Mouse (Mus musculus) hindbrain, embryonic 14.5 days (tissue): ENCODE data around the gene Jag1. TPM values are rescaled to one million over a fixed set of nuclear protein-coding genes. Genes with fewer than 3 reads are reported as not detected.

Experiments
- ATAC-seq: fragments of 200-750 bp; cut with Nextera tagmentation; 2 replicates; pipeline ENCODE4 v1.8.0; 2017; ENCODE audit warnings: moderate number of reproducible peaks, mild to moderate bottlenecking, moderate TSS enrichment, moderate library complexity; ENCODE audit not compliant: low FRiP score
- DNase-seq: peaks from one replicate; pipeline ENCODE4 v3.0.0-alpha.2; 2015; ENCODE audit warnings: low spot score
- H3K27ac ChIP-seq: fragments of 300-500 bp; sonication (generic); 2 replicates; pipeline ENCODE4 v1.5.1; 2014; ENCODE audit warnings: mild to moderate bottlenecking, moderate library complexity
- H3K27me3 ChIP-seq: fragments of 300-500 bp; sonication (generic); 2 replicates; pipeline ENCODE4 v1.6.1; 2014; ENCODE audit warnings: mild to moderate bottlenecking, low read length, mixed read lengths; ENCODE audit not compliant: control insufficient read depth, insufficient read depth
- H3K36me3 ChIP-seq: fragments of 300-500 bp; sonication (generic); replicated peaks from 2 replicates; pipeline ENCODE4 v1.6.1; 2014; ENCODE audit not compliant: control insufficient read depth, insufficient read depth
- H3K4me1 ChIP-seq: fragments of 300-500 bp; sonication (generic); replicated peaks from 2 replicates; pipeline ENCODE4 v1.6.1; 2014; ENCODE audit warnings: antibody characterized with exemption, low read length, mixed read lengths; ENCODE audit not compliant: control insufficient read depth, insufficient read depth
- H3K4me2 ChIP-seq: fragments of 300-500 bp; sonication (generic); replicated peaks from 2 replicates; pipeline ENCODE4 v1.6.1; 2014; ENCODE audit warnings: mild to moderate bottlenecking, moderate library complexity
- H3K4me3 ChIP-seq: fragments of 300-500 bp; sonication (generic); replicated peaks from 2 replicates; pipeline ENCODE4 v1.5.1; 2014; ENCODE audit warnings: mild to moderate bottlenecking, low read length
- H3K9ac ChIP-seq: fragments of 300-500 bp; sonication (generic); 2 replicates; pipeline ENCODE4 v1.6.1; 2014
- H3K9me3 ChIP-seq: fragments of 300-500 bp; sonication (generic); 2 replicates; pipeline ENCODE4 v1.6.1; 2016; ENCODE audit warnings: low read length; ENCODE audit not compliant: control insufficient read depth
- WGBS: fragments of 180-500 bp; shearing (Covaris S2); extraction: QIAGEN DNeasy Blood & Tissue Kit; methylation state at CpG from one replicate; pipeline ENCODE4 v1.1.7; 2014; 5-methylcytosine and 5-hydroxymethylcytosine counted together
- polyA plus RNA-seq: library from polyadenylated mRNA; unstranded; fragments of >200 nt; fragmentation: Nextera tagmentation; extraction: Ambion mirVana; gene quantifications from 2 replicates; pipeline ENCODE4 v1.2.1, GENCODE M21; 2014

Gene Jag1
- polyA plus RNA-seq, 1 experiment from 2014 or later = 14.7 TPM

- Histone ChIP-seq H3K36me3 (no peaks in the 10 kb centered on the region), H3K4me2 (peak overlapping the region; percentile 95)
These were observed 862 bp upstream of the Jag1 start for GRCm38 (mm10) chr2:137117321-137117690.

GRCm38 (mm10) chr2:137116675-137117320 lies 354 bp upstream of the Jag1 start:
- Histone ChIP-seq H3K36me3 (no peaks in the 10 kb centered on the region), H3K9ac (peak overlapping the region; percentile 77), H3K4me1 (peaks cover 21% of the 10 kb centered on the region), H3K4me3 (peak overlapping the region; percentile 74), H3K27me3 (peaks cover 6% of the 10 kb centered on the region; the same call in 1 of the 2 replicates), H3K27ac (peak overlapping the region; percentile 79), H3K9me3 (no peaks in the 10 kb centered on the region), H3K4me2 (peak overlapping the region; percentile 95)
- ATAC-seq (peak; percentile 82), DNase-seq (peak; percentile 96)
- WGBS = under 1% methylated on average over 61 of the region's 61 CpGs

More at GRCm38 (mm10) chr2:137117321-137117690, 862 bp upstream of the Jag1 start:
- under 1% methylated on average over 33 of the region's 33 CpGs for WGBS
- Histone ChIP-seq H3K27me3 (peaks cover 6% of the 10 kb centered on the region; the same call in 1 of the 2 replicates), H3K4me3 (peak overlapping the region; percentile 74), H3K4me1 (peaks cover 16% of the 10 kb centered on the region), H3K9ac (peak overlapping the region; percentile 77), H3K9me3 (no peaks in the 10 kb centered on the region), H3K27ac (peak overlapping the region; percentile 79)
- ATAC-seq (peak; percentile 52), DNase-seq (peak; percentile 77)

- DNase-seq = no peak
- H3K4me3 ChIP-seq = peak overlapping the region; percentile 74
- H3K4me1 ChIP-seq = peaks cover 21% of the 10 kb centered on the region
These were observed 1.0 kb downstream of the Jag1 start for GRCm38 (mm10) chr2:137115241-137116024.

DNA sequence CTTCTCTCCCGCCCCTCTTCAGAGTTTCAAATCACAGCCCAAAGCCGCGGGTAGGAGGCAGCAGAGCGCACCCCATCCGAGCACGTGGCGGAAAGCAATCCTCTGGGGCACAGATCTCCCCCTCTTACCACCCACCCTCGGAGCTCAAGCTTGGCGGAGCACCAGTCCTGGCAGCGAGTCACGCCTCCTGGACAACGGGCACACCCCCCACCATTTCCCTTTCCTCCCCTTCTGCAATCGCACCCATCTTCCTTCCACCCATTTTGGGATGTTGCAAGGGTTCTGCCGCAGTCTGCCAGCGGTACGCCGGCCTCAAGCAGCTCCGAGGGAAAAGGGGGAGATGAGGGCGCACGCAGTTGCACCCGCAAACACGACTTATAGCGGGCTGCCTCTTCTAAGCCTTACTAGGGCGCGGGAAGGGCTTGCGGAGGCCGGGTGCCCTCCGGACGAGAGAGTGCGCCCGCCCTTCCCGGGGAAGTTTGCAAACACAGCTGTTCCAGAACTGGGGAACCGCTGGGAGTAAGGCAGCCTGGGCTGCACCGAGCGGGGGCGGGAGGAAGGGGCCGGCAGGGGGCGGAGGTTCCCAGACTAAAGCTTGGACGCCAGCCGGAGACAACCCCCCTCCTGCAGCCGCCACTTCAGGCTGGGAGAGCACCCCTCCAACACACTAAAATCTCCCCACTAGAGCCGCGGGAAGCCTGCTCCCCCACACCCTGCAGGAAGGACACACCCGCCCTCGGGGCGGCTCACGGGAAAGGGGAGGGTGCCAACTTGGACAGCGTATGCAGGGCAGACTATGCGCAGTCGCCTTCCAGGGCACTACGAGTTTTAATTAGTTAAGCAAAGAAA lies 2.0 kb downstream of the Jag1 start:
- no peaks in the 10 kb centered on the region for H3K9me3 ChIP-seq
- peak overlapping the region; percentile 95 for H3K4me2 ChIP-seq
- no peaks in the 10 kb centered on the region for H3K36me3 ChIP-seq
- peak overlapping the region; percentile 65 for H3K27ac ChIP-seq
- H3K9ac ChIP-seq = peak overlapping the region; percentile 77
- DNase-seq = peak; percentile 75
- peaks cover 6% of the 10 kb centered on the region; the same call in 1 of the 2 replicates for H3K27me3 ChIP-seq
- peaks cover 29% of the 10 kb centered on the region for H3K4me1 ChIP-seq
- H3K4me3 ChIP-seq = peak overlapping the region; percentile 74
- ATAC-seq = peak; percentile 55
- under 1% methylated on average over 51 of the region's 51 CpGs for WGBS

More at GRCm38 (mm10) chr2:137115241-137116024, 1.0 kb downstream of the Jag1 start:
- H3K36me3 ChIP-seq = no peaks in the 10 kb centered on the region
- H3K27ac ChIP-seq = peak overlapping the region; percentile 65
- WGBS = under 1% methylated on average over 40 of the region's 40 CpGs
- H3K4me2 ChIP-seq = peak overlapping the region; percentile 95
- peak overlapping the region; percentile 77 for H3K9ac ChIP-seq
- peaks cover 6% of the 10 kb centered on the region; the same call in 1 of the 2 replicates for H3K27me3 ChIP-seq
- ATAC-seq = no peak
- no peaks in the 10 kb centered on the region for H3K9me3 ChIP-seq

GRCm38 (mm10) chr2:137113288-137114061 lies 3.0 kb downstream of the Jag1 start:
- ATAC-seq (no peak), DNase-seq (no peak)
- H3K27me3 ChIP-seq = peaks cover 2% of the 10 kb centered on the region; the same call in 1 of the 2 replicates
- H3K36me3 ChIP-seq = no peaks in the 10 kb centered on the region
- peak overlapping the region; percentile 95 for H3K4me2 ChIP-seq
- peak overlapping the region; percentile 74 for H3K4me3 ChIP-seq
- no peaks in the 10 kb centered on the region for H3K9me3 ChIP-seq
- H3K27ac ChIP-seq = no peak overlapping the region; the same call in 1 of the 2 replicates
- peak overlapping the region; percentile 77 for H3K9ac ChIP-seq
- peaks cover 38% of the 10 kb centered on the region for H3K4me1 ChIP-seq
- 3% methylated on average over 12 of the region's 12 CpGs for WGBS

DNA sequence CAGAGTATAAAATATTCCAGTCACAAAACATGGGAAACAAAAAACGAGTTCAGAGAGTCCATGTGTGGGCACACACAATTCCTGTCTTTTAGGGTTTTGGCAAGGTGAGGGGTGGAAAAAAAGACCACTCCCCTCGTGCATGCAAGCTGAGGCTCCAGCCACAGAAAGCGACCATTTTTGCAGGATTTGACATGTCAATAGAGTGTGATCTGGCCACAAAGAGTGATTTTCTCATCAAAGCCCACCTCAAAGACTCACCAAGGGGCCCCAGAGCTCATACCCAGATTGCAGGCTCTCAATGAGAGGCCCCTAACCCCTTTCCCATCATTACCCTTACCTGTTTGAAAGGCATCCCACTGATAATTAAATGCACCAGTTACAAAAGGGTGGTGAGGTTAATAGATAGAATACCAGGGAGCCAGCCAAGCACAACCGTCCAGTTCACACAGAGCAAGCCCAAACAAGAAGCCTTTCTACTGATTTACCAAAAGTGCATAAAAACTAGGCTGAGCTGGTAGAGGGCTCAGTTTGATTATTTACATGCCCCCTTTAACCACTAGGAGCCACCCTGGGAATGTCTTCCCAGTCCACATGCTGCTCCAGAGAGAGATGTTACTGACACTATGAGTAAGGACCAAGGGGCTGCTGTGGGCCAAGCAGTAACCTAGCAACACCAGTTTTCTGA lies 6.1 kb downstream of the Jag1 start:
- ATAC-seq (no peak), DNase-seq (no peak)
- H3K27ac ChIP-seq = no peak overlapping the region

DNA sequence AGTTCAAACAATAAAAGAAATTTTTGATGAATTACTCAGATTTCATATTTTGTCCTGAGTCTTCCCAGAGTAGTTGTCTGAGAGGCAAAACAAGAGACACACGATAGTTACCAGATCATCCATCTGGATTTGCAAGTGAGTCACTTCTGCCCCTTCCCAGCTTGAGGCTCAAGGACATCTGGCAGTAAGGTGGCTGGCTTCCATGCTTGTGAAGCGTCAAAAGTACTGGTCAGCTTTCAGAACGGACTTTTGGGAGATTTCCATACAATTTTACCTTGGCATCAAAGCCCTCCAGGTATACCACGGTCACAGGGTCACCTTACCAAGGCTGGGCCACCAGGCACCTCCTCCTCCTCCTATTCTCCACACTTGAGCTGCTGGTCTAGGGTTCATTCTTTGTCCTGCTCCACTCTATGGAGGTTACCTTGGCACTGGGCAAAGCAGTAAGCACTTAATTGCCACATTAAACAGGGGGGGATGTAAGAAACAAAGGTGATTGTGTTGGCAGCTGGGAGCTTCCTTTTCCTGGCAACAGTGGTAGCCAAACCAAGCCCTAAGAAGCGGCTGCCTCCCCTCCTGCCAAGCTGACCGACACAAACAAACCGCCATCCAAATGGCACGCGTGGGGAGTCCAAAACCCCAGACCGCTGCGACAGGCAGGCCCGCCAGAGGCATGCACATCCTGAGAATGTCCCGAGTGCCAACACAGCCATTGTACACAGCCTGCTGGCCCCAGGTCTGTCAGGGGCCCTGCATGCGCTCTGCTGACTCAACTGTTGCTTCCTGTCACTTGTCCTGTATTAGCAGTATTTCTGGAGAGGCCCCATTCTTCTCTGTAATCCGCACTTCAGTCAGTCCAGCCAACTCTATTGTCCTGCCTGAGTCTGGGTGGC lies 6.9 kb downstream of the Jag1 start:
- 19% methylated on average over 15 of the region's 15 CpGs for WGBS
- H3K36me3 ChIP-seq = peaks cover 9% of the 10 kb centered on the region; the same call in 1 of the 2 replicates
- 0 out of 2 replicates have a peak overlapping the region, but pooled peaks have one; percentile 47 for H3K27ac ChIP-seq
- no peaks in the 10 kb centered on the region for H3K9me3 ChIP-seq
- DNase-seq (peak; percentile 52), ATAC-seq (peak; percentile 75)
- H3K9ac ChIP-seq = no peak overlapping the region
- H3K4me3 ChIP-seq = no peak overlapping the region
- peak overlapping the region; percentile 40 for H3K4me2 ChIP-seq
- H3K27me3 ChIP-seq = no peaks in the 10 kb centered on the region
- peaks cover 40% of the 10 kb centered on the region for H3K4me1 ChIP-seq

More for the DNA sequence above, 6.1 kb downstream of the Jag1 start:
- peaks cover 42% of the 10 kb centered on the region for H3K4me1 ChIP-seq
- 12% methylated on average over 4 of the region's 4 CpGs for WGBS
- H3K9me3 ChIP-seq = no peaks in the 10 kb centered on the region
- peak overlapping the region; percentile 40 for H3K4me2 ChIP-seq
- H3K27me3 ChIP-seq = no peaks in the 10 kb centered on the region
- peaks cover 4% of the 10 kb centered on the region; the same call in 1 of the 2 replicates for H3K36me3 ChIP-seq
- no peak overlapping the region for H3K4me3 ChIP-seq
- no peak overlapping the region for H3K9ac ChIP-seq
